20 mouse cellular contexts compared by ENCODE assay signal in genomic region chr9:20956989-20957388, GRCm38 (mm10).
"Had no signal": no experiment of that assay in that cellular context is flagged by ENCODE, and none has a peak within 500 bp of the region (broad histone marks: within the 10 kb centered on the region; RNA-seq: fewer than 3 reads in every experiment).

No protein-coding gene starts in this region.

- H3K36me3 ChIP-seq: liver, embryonic 13.5 days; liver, embryonic 15.5 days; midbrain, embryonic 10.5 days; midbrain, embryonic 12.5 days; neural tube, embryonic 13.5 days; neural tube, embryonic 15.5 days had no signal

- H3K4me2 ChIP-seq: liver, embryonic 11.5 days; liver, embryonic 13.5 days; liver, embryonic 15.5 days; lung, embryonic 14.5 days; midbrain, embryonic 12.5 days; neural tube, embryonic 13.5 days; neural tube, embryonic 15.5 days had no signal

- H3K4me1 ChIP-seq: midbrain, embryonic 12.5 days had no signal

- DNase-seq: liver, embryonic 13.5 days; liver, postnatal 0 days; lung, embryonic 14.5 days; midbrain, embryonic 14.5 days; retina, postnatal 1 day; right cerebral cortex, adult 18-20 months; right cerebral cortex, postnatal 25 days; right cerebral cortex, postnatal 4 days; spleen, adult 18-20 months; thymus, adult 18-20 months; thymus, postnatal 14 days; thymus, postnatal 36 days had no signal

- H3K9ac ChIP-seq: liver, embryonic 13.5 days; liver, embryonic 15.5 days; liver, postnatal 0 days; lung, embryonic 14.5 days; midbrain, embryonic 12.5 days; neural tube, embryonic 13.5 days; neural tube, embryonic 15.5 days had no signal

- ATAC-seq: liver, postnatal 0 days; midbrain, embryonic 16.5 days had no signal

- H3K27me3 ChIP-seq: liver, embryonic 13.5 days; liver, embryonic 15.5 days; midbrain, embryonic 12.5 days; neural tube, embryonic 13.5 days; neural tube, embryonic 15.5 days had no signal

- H3K27ac ChIP-seq: liver, embryonic 13.5 days; liver, embryonic 15.5 days; midbrain, embryonic 10.5 days; midbrain, embryonic 12.5 days; neural tube, embryonic 13.5 days; neural tube, embryonic 15.5 days had no signal

- H3K9me3 ChIP-seq: liver, embryonic 13.5 days; liver, embryonic 15.5 days; midbrain, embryonic 10.5 days; midbrain, embryonic 12.5 days; neural tube, embryonic 13.5 days; neural tube, embryonic 15.5 days had no signal

- H3K4me3 ChIP-seq: liver, embryonic 13.5 days; liver, embryonic 15.5 days; midbrain, embryonic 10.5 days; midbrain, embryonic 12.5 days; myocyte; neural tube, embryonic 13.5 days; neural tube, embryonic 15.5 days had no signal
